Mouse (Mus musculus): ENCODE data around the gene Syk.

GRCm38 (mm10) chr13:52546288-52546687 is 36.7 kb upstream of the Syk start:
- TF ChIP-seq MAFK (IDR thresholded peaks at IDR 0.05; ENCODE audit: insufficient read depth, low read depth, low read length), result no peak
- TF ChIP-seq ZNF384 (IDR thresholded peaks at IDR 0.05; ENCODE audit: low read depth, low read length), result no peak
